Mouse (Mus musculus) left cerebral cortex, adult 8-10 months (tissue): ENCODE measurements around the gene Asb1. TPM values are rescaled to one million over a fixed set of nuclear protein-coding genes. Genes with fewer than 3 reads are reported as not detected.
A peak's percentile ranks its signal among the peaks of the same experiment; 100 is the strongest.

Experiments
- DNase-seq, 2 experiments: peaks; one replicate each; pipeline ENCODE4 v3.0.0; 2022; ENCODE audit warnings: low spot score in 2 of 2
- total RNA-seq, 4 experiments: library from RNA; stranded (reverse); gene quantifications; 2 replicates each; pipeline ENCODE4 v1.2.4; 2022

Asb1 gene
- total RNA-seq: 10 to 100 TPM; 35.5 to 40.9 (median 39.1) TPM

GRCm38 (mm10) chr1:91540271-91540826 is at the start of gene Asb1:
Gene Asb1, plus strand, starts transcription at chr1:91540544.
- peak; percentile 85 to 97 for DNase-seq

GRCm38 (mm10) chr1:91492740-91493139 is 47.6 kb upstream of the Asb1 start:
- no peak for DNase-seq

- no peak for DNase-seq
Measured at GRCm38 (mm10) chr1:91493938-91494337, 46.4 kb upstream of the Asb1 start.

GRCm38 (mm10) chr1:91494457-91495140 is 45.7 kb upstream of the Asb1 start, which contains the start of gene Traf3ip1:
Gene Traf3ip1, plus strand, starts transcription at chr1:91494647.
- DNase-seq: peak; percentile 74 to 93

GRCm38 (mm10) chr1:91495321-91495720 is 45.0 kb upstream of the Asb1 start:
- no peak for DNase-seq

- no peak for DNase-seq
Measured at GRCm38 (mm10) chr1:91498579-91498978, 41.8 kb upstream of the Asb1 start.

- DNase-seq: no peak
Measured at GRCm38 (mm10) chr1:91504615-91505014, 35.7 kb upstream of the Asb1 start.

- no peak for DNase-seq
Measured at GRCm38 (mm10) chr1:91514916-91515315, 25.4 kb upstream of the Asb1 start.

GRCm38 (mm10) chr1:91515642-91516041 is 24.7 kb upstream of the Asb1 start:
- DNase-seq: no peak

- DNase-seq: peak in 1 of 2 experiments; percentile 15
Measured at GRCm38 (mm10) chr1:91523759-91524158, 16.6 kb upstream of the Asb1 start.

- DNase-seq: no peak
Measured at GRCm38 (mm10) chr1:91525838-91526237, 14.5 kb upstream of the Asb1 start.

- DNase-seq: no peak
Measured at GRCm38 (mm10) chr1:91530166-91530565, 10.2 kb upstream of the Asb1 start.

- no peak for DNase-seq
Measured at GRCm38 (mm10) chr1:91532243-91532642, 8.1 kb upstream of the Asb1 start.

GRCm38 (mm10) chr1:91532892-91533291 is 7.5 kb upstream of the Asb1 start:
- no peak for DNase-seq

- no peak for DNase-seq
Measured at GRCm38 (mm10) chr1:91533483-91533882, 6.9 kb upstream of the Asb1 start.

GRCm38 (mm10) chr1:91533961-91534723 is 6.2 kb upstream of the Asb1 start:
- no peak for DNase-seq

GRCm38 (mm10) chr1:91537786-91538569 is 2.4 kb upstream of the Asb1 start:
- no peak for DNase-seq

- no peak for DNase-seq
Measured at GRCm38 (mm10) chr1:91538570-91538929, 1.8 kb upstream of the Asb1 start.

GRCm38 (mm10) chr1:91539246-91539645 is 1.1 kb upstream of the Asb1 start:
- no peak for DNase-seq

GRCm38 (mm10) chr1:91539704-91540270 is 557 bp upstream of the Asb1 start:
- DNase-seq: peak in 1 of 2 experiments; percentile 19

GRCm38 (mm10) chr1:91541042-91541592 is 773 bp downstream of the Asb1 start:
- DNase-seq: no peak
